Mouse (Mus musculus) kidney, adult 2 months (tissue): ENCODE measurements around the gene Eprs.

Experiments used
- CTCF ChIP-seq: fragments of 200-500 bp; conservative IDR thresholded peaks from 2 replicates; pipeline ENCODE4 v1.5.1; 2011; ENCODE audit warnings: low read depth, mild to moderate bottlenecking, control low read depth, low read length, moderate library complexity, mixed read lengths; ENCODE audit not compliant: insufficient read depth, insufficient read length
- POLR2A ChIP-seq: fragments of 200-500 bp; IDR thresholded peaks from one replicate; pipeline ENCODE4 v1.6.1; 2011; ENCODE audit warnings: low read depth, low read length, control low read depth

DNA sequence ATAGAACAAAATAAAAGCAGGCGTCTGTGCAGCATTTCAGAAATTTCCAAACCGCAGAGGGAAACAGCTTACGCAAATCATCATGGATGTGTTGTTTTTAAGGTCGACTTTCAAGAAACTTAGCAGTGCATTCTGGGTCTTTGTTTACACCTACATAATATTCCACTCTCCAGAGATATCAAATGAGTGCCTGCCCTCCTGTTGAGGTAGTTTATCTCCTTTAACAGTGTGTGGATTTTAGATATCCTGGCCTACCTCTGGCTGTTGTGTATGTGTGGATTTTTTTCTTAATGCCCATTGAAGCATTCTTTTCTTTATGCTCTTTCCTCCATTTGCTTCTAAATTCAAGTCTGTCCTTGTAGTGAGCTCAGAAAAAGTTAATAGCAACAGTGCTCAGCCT, 109.9 kb downstream of the Eprs start:
- TF ChIP-seq POLR2A (no peak), CTCF (no peak)
